Mouse (Mus musculus): ENCODE results near the gene Ccdc38. TPM values are rescaled to one million over a fixed set of nuclear protein-coding genes. Genes with fewer than 3 reads are reported as not detected.

The Ccdc38 gene
- polyA plus RNA-seq (2017; shearing (Covaris generic)), result 0.90 TPM

GRCm38 (mm10) chr10:93540431-93541210 is at the start of gene Ccdc38:
Gene Ccdc38 (plus strand): TSS chr10:93540632.

GRCm38 (mm10) chr10:93539775-93540430 is 529 bp upstream of the Ccdc38 start, which contains the start of gene Amdhd1:
Gene Amdhd1 (minus strand): TSS chr10:93540033.

GRCm38 (mm10) chr10:93589281-93589848 is 48.9 kb downstream of the Ccdc38 start, which contains the start of gene Snrpf:
Gene Snrpf (minus strand): TSS chr10:93589706.

Other genes starting within 250 kb of the Ccdc38 start
- 76.4 TPM for gene Elk3, start 229.5 kb upstream of the Ccdc38 start, polyA plus RNA-seq (2017; shearing (Covaris generic))
- 369 TPM for gene Lta4h, start 87.2 kb upstream of the Ccdc38 start, polyA plus RNA-seq (2017; shearing (Covaris generic))
- gene Hal, start 51.9 kb upstream of the Ccdc38 start, polyA plus RNA-seq (2017; shearing (Covaris generic)), result 0.61 TPM
- gene Amdhd1, start 599 bp upstream of the Ccdc38 start, polyA plus RNA-seq (2017; shearing (Covaris generic)), result 0.55 TPM
- 52.7 TPM for gene Snrpf, start 49.1 kb downstream of the Ccdc38 start, polyA plus RNA-seq (2017; shearing (Covaris generic))
- gene Ntn4, start 100.0 kb downstream of the Ccdc38 start, polyA plus RNA-seq (2017; shearing (Covaris generic)), result 10.6 TPM